Mouse (Mus musculus) left cerebral cortex, postnatal 4 days (tissue): ENCODE data around the gene Pfkfb1. TPM values are rescaled to one million over a fixed set of nuclear protein-coding genes. Genes with fewer than 3 reads are reported as not detected.

Experiments used
- DNase-seq: peaks from one replicate; pipeline ENCODE4 v3.0.0-alpha.2; 2022
- intact Hi-C: fragments of 180-260 bp; cut with DNase I; formaldehyde crosslinking; loops from one replicate; pipeline ENCODE4 v1.15.1; 2025
- total RNA-seq, 2 experiments: library from RNA; stranded (reverse); gene quantifications; 2 replicates each; pipeline ENCODE4 v1.2.3; 2021

Pfkfb1 gene
- 1 to 10 TPM; 6.4 to 7.2 TPM for total RNA-seq

DNA sequence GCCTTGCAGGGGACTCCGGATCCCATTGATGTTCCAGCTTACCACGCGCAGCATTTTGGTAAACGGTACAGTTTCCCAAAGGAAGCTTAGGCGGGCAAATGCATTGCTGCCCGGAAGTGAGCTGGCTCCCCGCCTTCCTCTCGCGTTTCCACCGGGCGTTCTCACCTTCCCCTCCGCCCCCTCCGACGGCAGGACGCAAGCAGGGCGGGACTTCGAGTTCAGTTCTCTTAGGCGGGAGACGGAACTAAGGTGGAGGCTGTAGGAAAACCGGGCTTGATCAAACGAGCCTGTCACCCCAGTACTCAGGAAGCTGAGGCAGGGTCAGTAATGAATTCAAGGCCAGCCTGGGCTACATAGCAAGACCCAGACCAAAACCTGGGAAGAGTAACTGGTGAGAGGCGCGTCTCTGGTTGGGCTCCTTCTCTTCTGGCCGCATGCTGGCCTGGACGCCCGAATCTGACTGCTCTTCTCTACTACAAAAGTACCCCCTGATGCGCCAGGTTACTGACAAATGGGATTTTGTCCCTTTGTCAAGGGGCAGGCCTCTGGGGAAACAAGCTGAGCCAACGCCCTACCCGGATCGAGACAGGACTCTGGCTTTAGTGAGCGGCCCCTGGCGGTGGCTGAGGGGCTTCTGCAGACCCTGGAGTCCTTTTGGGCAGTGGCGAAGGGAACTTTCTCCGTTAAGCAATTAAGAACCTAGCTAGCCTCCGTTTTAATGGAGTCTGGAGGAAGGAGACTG is at the start of gene Pfkfb1:
Gene Pfkfb1 (plus strand): TSS at position 207 of the 742 bp plus-strand sequence.
- intact Hi-C loops: no loop called here
- DNase-seq: peak; percentile 78

DNA sequence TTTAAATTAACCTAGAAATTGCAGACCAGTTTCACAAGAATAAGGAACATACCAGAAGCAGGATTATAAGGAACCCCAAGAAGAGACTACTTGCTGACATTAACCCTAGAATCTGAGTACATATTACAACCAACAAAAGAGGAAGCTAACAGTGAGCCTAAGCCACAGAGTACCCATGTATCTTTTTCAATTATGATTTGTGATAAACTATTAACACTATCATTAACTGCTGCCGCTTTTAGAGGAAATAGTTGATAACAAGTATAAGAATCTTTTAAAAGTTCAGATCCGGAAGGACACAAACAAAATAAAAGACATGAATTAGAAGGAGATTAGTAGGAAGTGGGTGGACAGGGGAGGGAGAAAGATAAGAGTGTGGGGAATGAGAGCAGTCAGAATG is 47.9 kb upstream of the Pfkfb1 start:
- no peak for DNase-seq
- intact Hi-C loops: no loop called here

DNA sequence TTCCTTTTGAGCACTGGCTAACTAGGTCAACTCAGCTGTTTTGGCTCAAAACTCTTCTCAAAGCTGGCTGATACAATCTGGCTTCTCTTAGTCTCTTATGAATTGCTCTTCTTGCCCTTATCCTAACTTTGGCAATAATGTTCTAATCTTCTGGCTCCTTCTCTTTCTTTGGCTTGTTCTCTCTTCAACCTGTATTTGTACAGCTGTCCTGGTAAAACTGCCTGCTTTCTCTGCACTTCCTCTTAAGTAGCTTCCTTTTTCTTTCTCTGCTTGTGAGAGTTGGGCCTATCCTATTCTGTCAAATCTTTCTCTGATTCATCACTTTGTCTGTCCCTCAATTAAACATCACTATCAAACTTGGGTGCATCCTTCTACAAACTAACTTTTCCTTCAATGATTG is 46.3 kb upstream of the Pfkfb1 start:
- DNase-seq: no peak
- intact Hi-C loops: no loop called here

DNA sequence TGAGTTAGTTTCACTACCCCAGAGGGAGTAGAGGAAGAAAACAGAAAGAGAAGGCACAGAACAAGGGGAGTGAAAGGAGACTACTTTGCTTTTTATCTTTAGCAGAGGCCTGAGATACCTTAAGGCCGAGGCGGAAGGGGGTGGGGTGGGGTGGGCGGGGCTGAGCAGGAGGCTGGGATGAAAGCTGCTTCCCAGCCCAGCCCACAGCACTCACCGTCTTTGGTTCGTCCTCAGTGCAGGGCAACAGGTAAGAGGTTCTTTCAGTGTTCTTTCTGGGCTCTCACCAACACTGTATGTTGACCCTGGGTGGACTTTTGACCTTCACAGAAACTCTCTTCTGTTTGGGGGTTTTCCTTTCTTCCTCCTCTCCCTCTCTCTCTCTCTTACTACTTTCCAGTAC is 40.8 kb upstream of the Pfkfb1 start, which contains the start of gene Alas2:
Gene Alas2 (plus strand): TSS at position 137 of the 400 bp plus-strand sequence.
- intact Hi-C loops: no loop called here

DNA sequence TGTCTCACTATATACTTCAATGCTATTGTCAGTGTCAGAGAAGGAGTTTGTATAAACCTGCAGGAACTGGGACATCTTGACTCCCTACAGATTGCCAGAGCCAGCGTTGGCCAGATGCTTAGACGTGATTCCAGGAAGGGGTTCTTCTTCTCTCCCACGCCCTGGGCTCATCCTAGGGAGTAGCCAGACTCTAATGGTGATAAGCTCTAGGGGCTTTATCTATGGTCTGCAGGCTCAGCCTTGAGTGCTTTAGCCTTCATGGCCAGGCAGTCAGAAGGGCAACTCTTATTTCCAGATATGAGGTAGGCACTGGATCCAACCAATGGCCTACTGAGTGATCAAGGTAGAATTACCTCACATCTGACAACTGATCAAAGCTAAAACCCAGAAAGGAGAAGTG is 38.4 kb upstream of the Pfkfb1 start:
- intact Hi-C loops: no loop called here

More for the DNA sequence above, 40.8 kb upstream of the Pfkfb1 start, which contains the start of gene Alas2:
- no peak for DNase-seq

DNA sequence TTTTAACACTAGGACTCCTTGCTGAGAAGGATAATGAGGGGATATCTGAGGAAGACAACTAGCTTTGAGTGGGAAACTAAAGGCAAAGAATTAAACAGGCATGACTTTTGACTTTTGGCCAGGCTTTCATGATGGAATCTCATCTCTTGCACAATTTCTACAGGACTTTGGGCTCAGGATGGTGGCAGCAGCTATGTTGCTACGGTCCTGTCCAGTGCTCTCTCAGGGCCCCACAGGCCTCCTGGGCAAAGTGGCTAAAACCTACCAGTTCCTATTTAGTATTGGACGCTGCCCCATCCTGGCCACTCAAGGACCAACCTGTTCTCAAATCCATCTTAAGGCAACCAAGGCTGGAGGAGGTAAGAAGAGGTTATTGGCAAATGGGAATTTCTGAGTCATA is 36.0 kb upstream of the Pfkfb1 start:
- intact Hi-C loops: no loop called here

More for the DNA sequence above, 38.4 kb upstream of the Pfkfb1 start:
- no peak for DNase-seq

DNA sequence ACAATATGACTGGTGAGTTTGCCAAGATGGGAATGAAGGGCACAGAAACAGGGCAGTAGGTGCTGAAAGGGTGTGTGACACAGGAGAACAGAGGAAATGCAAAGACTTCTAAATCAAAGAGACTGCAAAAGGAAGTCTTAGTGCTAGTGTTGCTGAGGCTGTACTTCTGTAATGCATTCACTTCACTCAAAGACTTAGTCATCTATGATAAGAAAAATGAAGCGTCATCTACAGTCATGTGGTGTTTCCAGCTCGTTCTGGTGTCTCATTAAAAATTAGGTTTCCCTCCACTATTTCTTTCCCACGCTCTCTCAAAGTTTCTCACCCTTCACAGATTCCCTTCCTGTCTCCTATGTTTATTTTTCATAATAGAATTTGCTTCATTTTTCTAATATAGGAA is 34.0 kb upstream of the Pfkfb1 start:
- intact Hi-C loops: no loop called here
- no peak for DNase-seq

More for the DNA sequence above, 36.0 kb upstream of the Pfkfb1 start:
- DNase-seq: no peak

DNA sequence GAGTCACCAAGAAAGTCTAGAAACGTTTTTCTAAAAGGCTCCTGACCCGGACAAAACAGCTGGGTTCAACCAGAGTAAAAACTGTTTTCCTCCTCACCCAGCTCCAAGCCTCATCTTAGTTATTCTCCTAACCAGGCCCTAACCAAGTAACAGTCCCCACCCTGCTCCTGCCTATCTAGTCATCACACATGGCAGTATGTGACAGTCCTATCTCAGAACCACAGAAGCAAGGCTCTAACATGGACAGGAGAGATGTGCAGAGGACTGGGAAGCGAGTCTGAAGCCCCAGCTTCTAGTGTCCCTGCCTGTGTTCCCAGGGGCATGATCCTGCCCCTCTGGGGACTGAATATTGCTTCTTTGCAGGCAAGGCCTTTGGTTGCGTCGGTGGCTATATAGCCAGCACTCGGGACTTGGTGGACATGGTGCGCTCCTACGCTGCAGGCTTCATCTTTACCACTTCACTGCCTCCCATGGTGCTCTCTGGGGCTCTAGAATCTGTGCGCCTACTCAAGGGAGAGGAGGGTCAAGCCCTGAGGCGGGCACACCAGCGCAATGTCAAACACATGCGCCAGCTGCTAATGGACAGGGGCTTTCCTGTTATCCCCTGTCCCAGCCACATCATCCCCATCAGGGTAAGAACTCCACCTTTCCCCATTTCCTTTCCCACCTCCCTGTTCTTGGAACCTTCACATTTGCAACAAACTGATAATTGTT is 23.2 kb upstream of the Pfkfb1 start:
- intact Hi-C loops: no loop called here

DNA sequence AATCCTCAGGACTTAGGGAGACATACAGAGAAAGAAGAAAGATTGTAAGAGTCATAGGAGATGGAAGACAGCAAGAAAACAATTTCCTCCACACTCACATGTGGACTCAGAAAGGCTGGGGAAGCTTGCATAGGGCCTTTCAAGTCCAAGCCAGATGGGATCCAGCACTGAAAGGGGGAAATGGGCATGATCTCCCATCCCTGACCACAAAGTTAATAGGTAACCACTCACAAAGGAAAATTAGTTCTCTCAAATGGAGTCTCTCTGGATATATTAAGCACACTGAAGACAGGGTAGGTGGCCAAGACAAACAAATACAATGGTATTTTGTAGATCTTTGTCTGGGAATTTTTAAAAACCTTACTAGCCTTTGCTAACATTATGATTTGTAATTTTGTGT is 6.1 kb upstream of the Pfkfb1 start:
- intact Hi-C loops: no loop called here
- no peak for DNase-seq

More for the DNA sequence above, 23.2 kb upstream of the Pfkfb1 start:
- no peak for DNase-seq

DNA sequence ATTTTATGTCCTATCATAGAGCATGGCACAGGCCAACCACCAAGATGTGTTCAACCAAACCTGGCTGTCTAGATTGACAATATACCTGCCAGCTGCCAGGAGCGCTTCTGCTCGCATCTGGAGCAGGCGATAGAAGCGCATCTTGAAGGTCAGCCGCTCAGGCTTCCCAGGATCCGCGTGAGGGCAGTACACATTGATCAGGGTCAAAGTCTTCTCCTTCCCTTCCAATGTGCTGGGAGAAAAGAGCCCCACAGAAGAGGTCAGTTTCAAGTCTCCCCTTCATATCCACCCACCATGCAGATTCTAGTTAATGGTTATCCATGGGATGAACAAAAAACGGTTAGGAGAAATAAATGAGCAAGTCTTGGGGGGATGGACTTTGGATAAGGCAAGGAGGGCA is 2.9 kb upstream of the Pfkfb1 start:
- DNase-seq: no peak
- intact Hi-C loops: no loop called here

DNA sequence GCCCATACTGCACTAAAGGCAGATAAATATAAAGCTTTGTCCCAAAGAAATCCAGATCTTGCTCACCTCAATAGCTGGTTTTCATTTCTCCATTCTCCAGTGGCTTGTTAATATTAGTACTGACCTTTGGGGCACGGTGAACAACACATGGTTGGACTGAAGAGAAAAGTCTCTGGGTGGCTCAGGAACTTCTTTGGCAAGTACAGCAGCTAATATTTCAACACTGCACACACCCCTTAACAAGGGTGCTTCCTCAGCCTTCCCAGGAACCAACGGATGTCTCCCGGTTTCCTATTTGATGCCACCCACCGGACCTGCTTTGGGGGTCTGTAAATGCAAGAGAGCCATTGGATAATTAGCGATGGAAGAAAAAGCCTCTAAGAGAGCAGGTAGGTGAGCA is 1.7 kb downstream of the Pfkfb1 start, which contains the start of gene Apex2:
Gene Apex2 (minus strand): TSS at position 173 of the 400 bp plus-strand sequence.
- intact Hi-C loops: no loop called here
- DNase-seq: no peak

DNA sequence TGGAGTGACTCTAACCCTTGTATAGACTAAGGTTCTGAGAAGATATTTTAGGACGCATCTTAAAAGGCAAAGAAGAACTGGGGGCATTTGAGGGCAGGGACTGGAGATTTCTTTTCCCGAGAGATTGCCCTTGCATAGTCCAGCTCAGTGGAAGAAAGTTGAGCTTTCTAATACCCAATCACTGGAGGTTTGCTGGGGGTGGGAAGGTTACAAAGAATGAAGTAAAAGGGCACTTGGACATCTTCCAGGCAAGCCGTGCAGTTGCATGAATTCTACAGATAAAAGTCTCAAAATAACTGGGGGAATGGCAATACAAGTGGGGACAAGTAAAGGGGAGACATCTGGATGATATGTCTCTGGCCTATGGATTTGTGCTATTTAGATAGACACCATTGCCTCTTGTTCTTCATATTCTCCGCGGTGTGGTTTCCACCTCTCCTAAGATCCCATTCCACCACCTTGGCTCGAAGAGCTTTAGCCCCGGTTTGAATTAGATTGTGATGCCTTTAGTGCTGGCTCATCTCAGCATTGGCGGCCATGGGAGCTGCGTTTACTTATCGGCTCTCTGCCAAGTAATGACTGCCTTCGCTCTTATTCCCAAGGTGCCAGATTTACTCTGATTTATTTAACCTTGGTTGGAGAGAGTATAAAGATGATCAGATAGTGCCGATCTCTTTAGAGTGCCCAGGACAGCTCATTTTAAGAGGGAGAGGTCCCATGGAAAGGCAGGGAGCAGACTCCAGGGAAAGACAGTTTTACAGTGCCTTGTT is 5.4 kb downstream of the Pfkfb1 start:
- intact Hi-C loops: no loop called here

DNA sequence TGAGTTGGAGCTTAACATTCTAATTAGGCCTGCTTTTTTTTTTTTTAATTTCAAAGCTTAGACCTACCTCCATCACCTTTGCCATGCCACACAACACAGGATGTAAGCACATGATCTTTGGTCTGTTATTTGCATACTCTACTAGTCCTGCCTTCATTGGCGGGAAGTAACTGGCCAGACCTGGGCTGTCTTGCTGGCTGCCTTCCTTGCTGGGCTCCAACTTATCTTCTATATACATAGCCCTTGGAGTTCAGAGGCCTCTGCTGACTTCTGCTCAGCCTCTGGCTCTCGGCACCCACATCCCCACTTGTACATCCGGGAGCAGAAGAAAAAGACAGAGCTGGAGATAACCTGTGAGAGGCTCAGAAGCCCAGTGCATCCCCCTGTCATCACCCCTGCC is 6.1 kb downstream of the Pfkfb1 start:
- no peak for DNase-seq
- intact Hi-C loops: no loop called here

More for the DNA sequence above, 5.4 kb downstream of the Pfkfb1 start:
- no peak for DNase-seq

DNA sequence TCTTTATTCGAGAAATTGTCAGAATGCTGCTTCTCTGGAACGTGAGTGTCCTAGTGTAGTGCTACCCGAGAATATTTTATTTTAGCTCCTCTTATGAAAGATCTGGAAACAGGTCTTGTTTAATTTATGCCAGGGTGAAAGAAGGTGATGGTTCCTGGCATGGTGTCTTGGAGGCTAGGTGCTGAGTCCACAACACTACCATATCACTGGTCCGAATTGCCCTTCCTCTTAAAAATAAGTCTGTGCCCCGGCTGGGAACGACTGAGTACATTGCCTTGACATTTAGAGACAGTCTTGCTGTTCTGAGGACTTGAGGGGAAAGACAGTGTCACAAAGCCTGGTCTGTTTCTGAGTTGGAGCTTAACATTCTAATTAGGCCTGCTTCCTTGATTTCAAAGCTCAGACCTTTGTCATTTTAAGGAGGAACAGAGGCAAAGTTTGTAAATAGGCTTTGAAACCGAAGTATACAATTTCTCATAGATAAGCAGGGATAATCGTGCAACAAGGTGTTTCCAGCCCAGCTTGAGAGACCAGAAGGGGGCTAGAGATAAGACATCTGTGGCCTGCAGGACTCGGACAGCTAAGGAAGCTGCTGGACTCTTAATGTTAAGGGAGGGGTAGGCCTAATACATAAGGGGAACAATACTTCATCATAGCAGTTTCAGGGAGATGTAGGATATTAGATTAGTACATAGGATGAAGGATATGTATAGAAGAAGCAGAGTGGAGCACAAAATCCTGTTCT is 7.2 kb downstream of the Pfkfb1 start:
- intact Hi-C loops: no loop called here
- no peak for DNase-seq

DNA sequence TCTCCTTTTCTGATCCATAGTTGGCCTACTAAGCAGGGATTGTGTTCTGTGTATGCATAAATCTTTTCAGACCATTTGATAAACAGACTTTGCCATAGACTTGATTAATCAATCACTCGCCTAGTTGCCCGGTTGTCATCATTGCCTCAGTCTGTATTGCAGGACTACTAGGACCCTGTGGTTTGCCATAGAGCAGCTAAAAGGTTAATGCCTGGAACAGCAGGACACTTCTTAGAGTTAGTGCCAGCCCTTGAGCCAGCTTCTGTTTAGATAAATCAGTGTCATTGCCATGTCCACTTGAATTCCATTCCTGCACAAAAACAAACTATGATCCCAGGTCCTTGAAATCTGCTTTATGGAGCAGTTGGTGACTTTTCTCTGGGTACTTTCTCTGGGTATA is 10.9 kb downstream of the Pfkfb1 start:
- DNase-seq: no peak
- intact Hi-C loops: no loop called here

DNA sequence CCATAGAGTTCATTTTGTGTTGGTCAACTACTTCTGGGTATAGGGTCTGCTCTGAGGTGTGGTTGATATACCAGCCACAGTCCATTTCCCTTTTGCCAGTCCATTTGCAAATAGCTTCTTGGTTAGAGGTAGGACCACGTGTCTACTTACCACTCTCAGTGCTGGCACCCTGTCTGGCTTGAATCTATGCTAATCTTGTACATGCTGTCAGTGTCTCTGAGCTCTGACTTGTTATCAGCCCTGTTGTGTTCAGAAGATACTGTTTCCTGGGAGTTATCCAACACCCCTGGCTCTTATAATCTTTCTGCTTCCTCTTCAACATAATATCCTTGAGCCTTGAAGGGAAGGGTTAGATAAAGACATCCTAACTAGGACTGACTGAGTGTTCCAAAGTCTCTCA is 48.4 kb downstream of the Pfkfb1 start:
- DNase-seq: no peak
- intact Hi-C loops: no loop called here

DNA sequence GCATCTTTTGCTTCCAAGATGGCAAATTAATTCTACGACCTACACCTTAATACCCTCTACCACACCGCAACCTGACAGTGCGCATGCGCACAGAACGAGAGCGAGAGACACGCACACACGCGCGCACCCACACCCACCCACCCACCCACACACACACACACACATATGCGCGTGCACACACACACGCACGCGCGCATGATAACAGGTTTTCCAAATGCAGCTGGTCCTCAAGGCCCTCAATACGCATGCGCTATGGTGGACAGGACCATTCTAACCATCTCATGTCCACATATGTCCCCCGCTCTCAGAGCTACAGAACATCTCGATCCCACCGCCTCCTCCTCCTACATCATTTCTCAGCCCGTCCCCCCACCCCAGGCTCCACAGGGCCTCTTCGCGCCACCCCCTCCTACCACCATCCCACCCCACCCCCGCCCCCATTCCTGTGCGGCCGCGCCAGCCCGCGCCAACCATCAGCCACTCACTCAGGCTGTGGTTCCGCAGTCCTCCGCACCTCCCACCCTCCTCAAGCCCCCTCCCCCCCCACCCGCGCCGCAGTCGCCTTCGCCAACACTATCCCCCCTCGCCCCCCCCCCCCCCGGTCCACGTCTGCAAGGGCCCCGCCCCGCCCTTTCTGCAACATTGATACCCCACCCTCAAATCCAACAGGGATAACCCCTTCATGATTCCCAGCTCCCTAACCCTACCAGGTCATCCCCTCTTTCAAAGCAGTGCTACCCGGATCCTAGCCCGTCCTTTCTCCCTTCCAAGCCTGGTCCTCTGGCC is 68.3 kb downstream of the Pfkfb1 start:
- peak; percentile 60 for DNase-seq
- intact Hi-C loops: no loop called here

DNA sequence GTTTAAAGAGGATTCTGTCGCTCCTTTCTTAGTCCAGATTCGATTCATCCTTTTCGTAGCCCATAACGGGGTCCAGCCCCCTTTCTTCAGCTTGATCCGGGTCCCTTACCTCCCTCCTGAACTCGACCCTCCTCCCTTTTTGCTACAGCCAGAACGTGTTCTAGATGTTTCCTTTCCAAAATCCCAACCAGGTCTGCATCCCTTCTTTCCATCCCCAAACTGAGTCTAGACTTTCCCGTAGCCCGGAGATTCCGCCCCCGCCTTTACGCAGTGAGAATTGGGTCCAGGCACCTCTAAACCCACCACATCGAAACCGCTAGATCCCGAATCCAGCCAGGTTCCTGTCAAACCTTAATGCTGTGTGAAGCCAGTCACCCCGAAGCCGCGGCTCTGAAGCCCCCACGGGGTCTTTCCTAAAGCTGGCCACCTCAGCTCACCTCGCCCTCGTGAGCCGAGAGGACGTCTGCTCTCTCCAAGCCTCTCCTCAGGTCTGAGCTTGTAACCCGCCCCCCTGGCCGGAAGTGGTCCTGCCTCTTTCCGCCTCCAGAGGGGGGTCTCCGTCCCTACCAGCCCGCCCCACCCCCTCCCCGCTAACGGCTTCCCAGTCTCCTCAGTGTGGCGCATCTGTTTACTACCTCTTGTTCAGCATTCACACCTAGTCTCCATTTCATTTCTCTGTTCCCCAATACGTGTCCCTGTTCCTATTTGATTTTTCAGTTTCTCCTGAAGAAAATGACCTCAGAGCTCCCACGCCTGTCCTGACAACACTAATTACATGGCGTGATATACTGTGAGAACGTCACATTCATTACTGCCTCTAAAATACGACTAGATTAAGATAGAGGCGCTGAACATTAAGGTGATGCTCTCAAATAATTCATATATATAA is 69.1 kb downstream of the Pfkfb1 start, which contains the start of gene Tro:
Gene Tro (minus strand): TSS at position 676 of the 889 bp plus-strand sequence.
- DNase-seq: peak; percentile 83
- intact Hi-C loops: no loop called here

DNA sequence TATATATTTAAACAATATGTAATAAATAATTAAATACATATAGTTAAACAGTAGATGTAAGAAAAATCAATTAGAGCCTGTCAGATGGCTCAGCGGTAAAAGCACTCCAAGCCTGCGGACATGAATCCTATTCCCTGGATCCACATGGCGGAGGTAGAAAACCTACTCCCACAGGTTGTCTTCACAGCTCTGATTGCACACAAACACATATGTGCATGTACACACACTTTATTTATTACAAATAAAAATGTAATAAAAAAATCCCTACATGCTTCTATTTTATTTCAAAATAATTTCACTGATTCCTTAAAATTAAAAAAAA is 69.7 kb downstream of the Pfkfb1 start:
- intact Hi-C loops: no loop called here
- no peak for DNase-seq
